Mouse (Mus musculus): ENCODE measurements around the gene Elp1. TPM values are rescaled to one million over a fixed set of nuclear protein-coding genes. Genes with fewer than 3 reads are reported as not detected.

The Elp1 gene
- polyA plus RNA-seq, 1 experiment from 2014 or later = 11.6 TPM

DNA sequence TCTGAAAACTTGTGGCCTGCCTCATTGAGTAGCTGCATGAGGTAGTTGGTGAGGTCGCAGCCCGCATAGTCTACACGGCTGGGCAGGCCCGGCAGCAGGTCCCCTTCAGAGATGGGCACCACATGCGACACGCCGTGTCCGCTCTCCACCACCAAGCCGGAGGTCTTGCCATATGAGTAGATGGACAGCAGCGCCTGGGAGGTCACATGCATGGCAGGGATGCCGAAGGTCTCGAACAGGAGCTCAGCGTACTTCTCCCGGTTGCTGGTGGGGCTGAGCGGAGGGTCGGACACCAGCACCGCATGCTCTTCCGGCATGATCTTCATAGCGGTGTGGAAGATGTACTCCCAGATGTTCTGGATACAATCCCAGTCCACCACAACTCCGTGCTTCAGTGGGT is 61.5 kb downstream of the Elp1 start:
- H3K9ac ChIP-seq = no peak overlapping the region
- H3K4me3 ChIP-seq (replicated peaks) = no peak overlapping the region
- H3K9me3 ChIP-seq (replicated peaks) = no peaks in the 10 kb centered on the region
- no peaks in the 10 kb centered on the region for H3K27me3 ChIP-seq
- no peak overlapping the region for H3K27ac ChIP-seq (replicated peaks)
- no peaks in the 10 kb centered on the region for H3K36me3 ChIP-seq (replicated peaks)
- no peak overlapping the region for H3K4me2 ChIP-seq
- 83% methylated on average over 20 of the region's 20 CpGs for WGBS (ENCODE audit: insufficient replicate concordance)
- ATAC-seq (ENCODE audit: insufficient read depth) = no peak
- no peaks in the 10 kb centered on the region for H3K4me1 ChIP-seq (replicated peaks)

DNA sequence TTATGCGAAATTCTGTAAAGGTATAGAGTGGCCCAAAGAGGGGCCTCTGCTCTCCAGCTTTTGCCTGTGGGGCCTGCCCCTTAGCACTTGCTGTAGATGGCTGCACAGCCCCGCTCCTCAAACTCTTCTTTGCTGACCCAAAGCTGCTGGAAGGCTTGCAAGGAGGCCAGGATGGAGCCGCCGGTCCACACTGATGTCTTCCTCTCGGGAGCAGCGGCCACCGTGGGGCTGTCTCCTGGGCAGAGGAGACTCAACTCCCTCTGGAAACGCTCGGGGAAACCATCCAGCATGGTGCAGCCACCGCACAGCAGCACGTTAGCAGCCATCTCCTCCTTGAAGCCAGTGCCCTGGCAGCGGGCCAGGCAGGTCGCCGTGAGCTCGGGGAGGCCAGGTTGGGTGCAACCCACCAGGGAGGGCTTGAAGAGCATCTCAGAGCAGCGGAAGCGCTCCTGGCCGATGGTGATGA is 62.1 kb downstream of the Elp1 start, which contains the start of gene Gm26657:
Gene Gm26657 (plus strand): TSS at position 51 of the 466 bp plus-strand sequence.
- Histone ChIP-seq H3K27ac (replicated peaks) (no peak within 1 kb of the TSS), H3K4me3 (replicated peaks) (no peak within 1 kb of the TSS), H3K36me3 (replicated peaks) (no peaks in the 10 kb centered on the region), H3K27me3 (no peaks in the 10 kb centered on the region), H3K9me3 (replicated peaks) (no peaks in the 10 kb centered on the region), H3K4me2 (no peak within 1 kb of the TSS), H3K4me1 (replicated peaks) (no peaks in the 10 kb centered on the region), H3K9ac (no peak within 1 kb of the TSS)
- WGBS (ENCODE audit: insufficient replicate concordance) = 76% methylated on average over 18 of the region's 18 CpGs
- ATAC-seq (ENCODE audit: insufficient read depth) = no peak

DNA sequence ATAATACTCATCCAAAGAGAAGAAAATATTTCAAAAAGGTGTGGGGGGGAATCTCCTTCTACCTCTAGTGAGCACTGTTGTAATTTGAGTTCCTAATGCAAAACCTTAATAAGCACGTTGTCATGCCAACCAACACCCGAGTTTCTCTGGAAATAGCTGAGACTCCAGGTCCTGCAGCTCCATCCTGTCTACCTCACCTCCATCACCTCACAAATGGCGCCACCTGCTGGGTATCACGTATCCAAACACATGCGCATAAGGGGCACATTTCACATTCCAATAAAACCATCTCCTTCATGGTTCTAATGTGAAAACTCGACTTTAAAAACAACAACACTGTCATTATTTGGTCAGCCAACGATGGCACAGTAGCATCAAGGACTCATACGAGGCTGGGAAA is 76.3 kb downstream of the Elp1 start:
- H3K36me3 ChIP-seq (replicated peaks) = no peaks in the 10 kb centered on the region
- H3K4me3 ChIP-seq (replicated peaks) = no peak overlapping the region
- no peaks in the 10 kb centered on the region for H3K9me3 ChIP-seq (replicated peaks)
- no peak overlapping the region for H3K9ac ChIP-seq
- H3K27ac ChIP-seq (replicated peaks) = no peak overlapping the region
- no peaks in the 10 kb centered on the region for H3K27me3 ChIP-seq
- no peak overlapping the region for H3K4me2 ChIP-seq
- H3K4me1 ChIP-seq (replicated peaks) = no peaks in the 10 kb centered on the region
- ATAC-seq (ENCODE audit: insufficient read depth) = no peak
- WGBS (ENCODE audit: insufficient replicate concordance) = 39% methylated on average over 8 of the region's 8 CpGs

DNA sequence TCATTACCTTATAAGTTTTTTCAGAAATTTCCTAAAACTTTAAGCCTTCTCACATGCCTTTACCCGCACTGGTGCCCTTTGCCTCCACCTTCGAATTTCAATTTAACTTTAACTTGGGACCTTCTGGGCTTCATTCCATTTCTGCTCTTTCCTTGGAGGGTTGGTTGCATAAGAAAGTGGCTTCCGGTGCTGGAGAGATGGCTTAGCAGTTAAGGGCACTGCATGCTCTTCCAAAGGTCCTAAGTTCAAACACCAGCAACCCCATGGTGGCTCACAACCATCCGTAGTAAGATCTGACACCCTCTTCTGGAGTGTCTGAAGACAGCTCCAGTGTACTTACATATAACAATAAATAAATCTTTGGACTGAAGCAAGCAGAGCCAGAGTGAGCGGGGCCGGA is 78.9 kb downstream of the Elp1 start:
- ATAC-seq (ENCODE audit: insufficient read depth) = no peak
- no peaks in the 10 kb centered on the region for H3K4me1 ChIP-seq (replicated peaks)
- H3K27ac ChIP-seq (replicated peaks) = no peak overlapping the region
- 73% methylated on average over 6 of the region's 6 CpGs for WGBS (ENCODE audit: insufficient replicate concordance)
- H3K9ac ChIP-seq = no peak overlapping the region
- no peak overlapping the region for H3K4me2 ChIP-seq
- H3K36me3 ChIP-seq (replicated peaks) = no peaks in the 10 kb centered on the region
- H3K27me3 ChIP-seq = no peaks in the 10 kb centered on the region
- no peaks in the 10 kb centered on the region for H3K9me3 ChIP-seq (replicated peaks)
- H3K4me3 ChIP-seq (replicated peaks) = no peak overlapping the region

DNA sequence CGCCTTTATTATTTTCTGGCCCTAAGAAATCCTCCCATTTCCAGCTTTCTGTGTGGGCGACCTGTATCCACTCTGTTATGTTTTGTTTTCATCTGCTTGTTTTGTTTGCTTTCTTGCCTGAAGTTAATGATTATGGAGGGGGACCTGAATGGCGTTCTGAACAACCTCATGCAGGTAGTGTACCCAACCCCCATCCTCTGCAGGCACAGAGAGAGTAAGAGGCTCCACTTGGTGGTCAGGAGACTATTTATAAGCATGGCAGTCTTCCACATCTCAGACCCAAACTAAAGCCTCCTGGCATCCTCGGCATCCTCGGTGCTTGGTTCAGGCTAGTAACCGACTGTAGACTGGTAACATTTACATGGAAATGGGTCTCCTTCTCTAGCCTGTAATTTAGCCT is 79.8 kb downstream of the Elp1 start:
- 56% methylated on average over 6 of the region's 6 CpGs for WGBS (ENCODE audit: insufficient replicate concordance)

DNA sequence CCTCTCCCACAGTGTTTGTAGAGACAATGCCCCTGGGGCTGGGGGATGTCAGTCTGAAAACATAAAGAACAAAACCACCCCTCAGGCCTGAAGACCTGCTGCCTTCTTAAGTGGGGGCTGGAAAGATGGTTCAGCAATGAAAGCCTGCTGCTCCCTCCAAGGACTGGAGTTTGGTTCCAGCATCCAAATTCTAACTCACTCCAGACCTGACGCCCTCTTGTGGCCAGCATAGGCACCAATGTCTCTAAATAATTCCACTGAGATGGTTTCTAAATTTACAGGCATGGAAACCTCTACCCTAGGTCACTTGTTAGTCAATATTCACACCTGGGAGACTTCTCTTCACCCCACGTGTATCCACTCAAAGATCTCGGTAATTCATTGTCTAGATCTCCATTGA is 80.7 kb downstream of the Elp1 start:
- no peaks in the 10 kb centered on the region for H3K4me1 ChIP-seq (replicated peaks)
- no peak overlapping the region for H3K27ac ChIP-seq (replicated peaks)
- H3K9ac ChIP-seq = no peak overlapping the region
- H3K4me3 ChIP-seq (replicated peaks) = no peak overlapping the region
- H3K4me2 ChIP-seq = no peak overlapping the region
- H3K27me3 ChIP-seq = no peaks in the 10 kb centered on the region
- no peak for ATAC-seq (ENCODE audit: insufficient read depth)
- no peaks in the 10 kb centered on the region for H3K36me3 ChIP-seq (replicated peaks)
- H3K9me3 ChIP-seq (replicated peaks) = no peaks in the 10 kb centered on the region
- 13% methylated on average over 3 of the region's 3 CpGs for WGBS (ENCODE audit: insufficient replicate concordance)

More for the DNA sequence above, 79.8 kb downstream of the Elp1 start:
- H3K36me3 ChIP-seq (replicated peaks) = no peaks in the 10 kb centered on the region
- H3K27ac ChIP-seq (replicated peaks) = no peak overlapping the region
- no peak overlapping the region for H3K4me3 ChIP-seq (replicated peaks)
- no peaks in the 10 kb centered on the region for H3K27me3 ChIP-seq
- H3K9me3 ChIP-seq (replicated peaks) = no peaks in the 10 kb centered on the region
- no peak overlapping the region for H3K9ac ChIP-seq
- no peaks in the 10 kb centered on the region for H3K4me1 ChIP-seq (replicated peaks)
- H3K4me2 ChIP-seq = no peak overlapping the region
- no peak for ATAC-seq (ENCODE audit: insufficient read depth)

DNA sequence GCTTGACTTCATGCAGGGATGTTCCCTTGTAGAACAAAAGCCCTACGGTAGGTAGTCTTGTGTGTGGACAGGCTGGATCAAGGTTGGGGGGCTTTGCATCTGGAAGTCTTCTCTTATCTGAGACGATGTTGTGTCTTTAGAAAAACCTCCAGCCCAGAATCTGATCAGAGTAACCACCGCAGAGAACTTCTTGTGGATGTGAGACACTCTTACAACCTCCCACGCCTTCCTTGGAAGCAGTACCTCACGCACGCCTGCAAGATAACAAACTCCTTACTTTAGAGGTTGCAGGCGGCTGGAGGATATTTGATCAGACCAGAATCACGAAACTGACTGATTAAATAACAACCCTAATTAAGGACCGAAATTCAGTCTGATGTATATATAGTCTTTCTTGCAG is 81.7 kb downstream of the Elp1 start:
- H3K4me2 ChIP-seq = no peak overlapping the region
- no peak for ATAC-seq (ENCODE audit: insufficient read depth)
- 50% methylated on average over 9 of the region's 9 CpGs for WGBS (ENCODE audit: insufficient replicate concordance)

DNA sequence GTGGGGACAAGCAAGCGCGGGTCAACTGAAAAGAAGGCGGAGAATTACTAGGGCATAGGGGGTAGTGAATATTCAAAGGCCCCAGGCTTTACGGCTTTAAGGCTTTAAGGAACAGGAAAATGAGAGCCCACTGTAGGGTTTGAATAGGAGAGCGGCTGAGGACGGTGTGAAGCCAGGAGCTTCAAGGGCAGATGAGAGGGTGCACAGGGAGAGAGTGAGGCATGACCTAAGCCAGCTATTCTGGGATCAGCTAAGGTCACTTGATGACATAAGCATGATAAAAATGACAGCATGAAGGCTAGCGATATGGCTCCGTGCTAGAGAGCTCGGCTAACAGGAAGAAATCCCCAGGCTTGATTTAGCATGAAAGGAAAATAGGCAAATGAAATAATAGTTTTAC is 82.7 kb downstream of the Elp1 start:
- no peak for ATAC-seq (ENCODE audit: insufficient read depth)
- H3K9me3 ChIP-seq (replicated peaks) = no peaks in the 10 kb centered on the region
- H3K27ac ChIP-seq (replicated peaks) = no peak overlapping the region
- H3K4me2 ChIP-seq = no peak overlapping the region
- H3K4me1 ChIP-seq (replicated peaks) = no peaks in the 10 kb centered on the region
- H3K27me3 ChIP-seq = no peaks in the 10 kb centered on the region
- H3K4me3 ChIP-seq (replicated peaks) = no peak overlapping the region
- H3K9ac ChIP-seq = no peak overlapping the region
- H3K36me3 ChIP-seq (replicated peaks) = no peaks in the 10 kb centered on the region
- WGBS (ENCODE audit: insufficient replicate concordance) = 55% methylated on average over 9 of the region's 9 CpGs

More for the DNA sequence above, 81.7 kb downstream of the Elp1 start:
- H3K4me3 ChIP-seq (replicated peaks) = no peak overlapping the region
- H3K27ac ChIP-seq (replicated peaks) = no peak overlapping the region
- H3K36me3 ChIP-seq (replicated peaks) = no peaks in the 10 kb centered on the region
- no peaks in the 10 kb centered on the region for H3K27me3 ChIP-seq
- H3K9me3 ChIP-seq (replicated peaks) = no peaks in the 10 kb centered on the region
- H3K9ac ChIP-seq = no peak overlapping the region
- no peaks in the 10 kb centered on the region for H3K4me1 ChIP-seq (replicated peaks)

DNA sequence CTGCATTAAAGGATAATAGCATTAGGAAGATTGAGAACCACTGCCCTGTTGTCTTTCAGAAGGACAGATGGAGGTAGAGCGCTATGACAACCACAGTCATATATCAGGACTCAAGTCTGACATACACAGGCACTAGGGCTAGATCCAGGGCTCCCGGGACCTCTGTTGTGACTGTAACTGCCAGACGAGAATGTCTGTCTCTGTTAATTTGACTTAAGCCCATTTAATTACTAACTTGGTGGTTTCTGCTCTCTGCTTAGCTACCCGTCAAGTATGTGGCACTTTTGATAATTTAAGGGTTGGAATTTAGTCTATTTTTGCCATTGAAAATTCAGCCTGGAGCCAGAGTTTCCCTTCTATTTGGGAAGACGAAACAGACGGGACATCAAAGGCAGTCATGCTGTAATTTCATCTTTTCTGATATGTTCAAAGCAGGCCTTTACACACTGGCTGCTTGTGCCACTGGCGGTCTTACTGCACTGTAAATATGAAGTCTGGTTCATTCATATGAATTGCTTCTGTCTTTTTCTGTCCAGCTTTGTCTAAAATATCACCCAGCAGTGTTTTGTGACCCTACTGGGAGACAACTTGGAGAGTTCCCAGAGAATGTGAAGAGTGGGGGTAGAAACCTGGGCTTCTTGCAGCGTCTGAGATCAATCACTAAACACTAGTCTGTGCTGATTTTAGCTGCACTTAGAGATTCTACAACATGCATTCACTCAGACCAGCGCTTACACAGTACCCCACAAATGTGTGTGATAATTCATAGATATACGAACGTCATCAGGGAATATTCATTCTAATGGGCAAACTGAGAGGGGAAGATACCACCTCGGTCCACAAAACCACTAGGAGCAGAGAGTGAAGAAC is 83.3 kb downstream of the Elp1 start:
- 56% methylated on average over 12 of the region's 12 CpGs for WGBS (ENCODE audit: insufficient replicate concordance)

DNA sequence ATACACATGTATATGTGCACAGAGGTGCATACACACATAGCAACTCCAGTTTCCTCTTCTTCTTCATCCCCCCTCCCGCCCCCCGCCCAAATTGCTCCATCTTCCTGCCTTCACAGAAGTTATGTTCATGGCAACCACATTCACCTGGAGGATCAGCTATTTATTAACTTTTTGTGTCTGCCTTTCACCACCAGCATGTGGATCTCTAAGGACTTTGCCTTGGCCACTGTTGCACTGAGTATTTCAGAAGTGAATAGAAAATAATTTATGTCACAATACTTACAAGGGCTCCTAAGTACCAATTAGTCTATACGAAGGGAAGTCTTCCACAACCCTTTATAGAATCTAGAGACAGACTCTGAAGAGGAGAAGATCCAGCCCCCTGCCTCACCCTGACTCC is 84.2 kb downstream of the Elp1 start:
- H3K9ac ChIP-seq = no peak overlapping the region
- no peaks in the 10 kb centered on the region for H3K36me3 ChIP-seq (replicated peaks)
- H3K27ac ChIP-seq (replicated peaks) = no peak overlapping the region
- ATAC-seq (ENCODE audit: insufficient read depth) = no peak
- WGBS (ENCODE audit: insufficient replicate concordance) = 44% methylated on average over 3 of the region's 3 CpGs
- no peak overlapping the region for H3K4me2 ChIP-seq
- no peaks in the 10 kb centered on the region for H3K27me3 ChIP-seq
- no peaks in the 10 kb centered on the region for H3K4me1 ChIP-seq (replicated peaks)
- H3K9me3 ChIP-seq (replicated peaks) = no peaks in the 10 kb centered on the region
- H3K4me3 ChIP-seq (replicated peaks) = no peak overlapping the region

More for the DNA sequence above, 83.3 kb downstream of the Elp1 start:
- Histone ChIP-seq H3K9ac (no peak overlapping the region), H3K4me3 (replicated peaks) (no peak overlapping the region), H3K9me3 (replicated peaks) (no peaks in the 10 kb centered on the region), H3K27ac (replicated peaks) (no peak overlapping the region), H3K4me2 (no peak overlapping the region), H3K36me3 (replicated peaks) (no peaks in the 10 kb centered on the region), H3K4me1 (replicated peaks) (no peaks in the 10 kb centered on the region), H3K27me3 (no peaks in the 10 kb centered on the region)
- ATAC-seq (ENCODE audit: insufficient read depth) = no peak

DNA sequence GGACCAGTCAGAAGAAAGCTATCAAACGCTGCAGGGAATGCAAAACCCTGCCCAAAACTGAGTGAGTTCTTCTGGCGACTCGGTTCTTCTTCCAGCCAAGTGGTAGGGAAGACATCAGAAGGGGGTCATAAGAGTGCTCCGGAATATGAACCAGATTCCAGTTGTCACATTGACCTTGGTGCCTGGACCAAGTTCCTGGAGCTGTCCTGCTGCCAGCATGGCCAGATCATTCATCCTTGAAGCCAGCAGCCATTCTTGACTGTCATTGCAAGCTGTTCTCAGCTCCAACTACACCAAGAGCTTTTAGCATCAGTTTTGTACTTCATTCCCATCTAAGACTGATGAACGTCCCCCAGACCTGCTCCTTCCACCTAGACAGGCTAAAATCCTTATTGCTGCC is 85.3 kb downstream of the Elp1 start:
- 43% methylated on average over 5 of the region's 5 CpGs for WGBS (ENCODE audit: insufficient replicate concordance)
- H3K27ac ChIP-seq (replicated peaks) = no peak overlapping the region
- ATAC-seq (ENCODE audit: insufficient read depth) = no peak

DNA sequence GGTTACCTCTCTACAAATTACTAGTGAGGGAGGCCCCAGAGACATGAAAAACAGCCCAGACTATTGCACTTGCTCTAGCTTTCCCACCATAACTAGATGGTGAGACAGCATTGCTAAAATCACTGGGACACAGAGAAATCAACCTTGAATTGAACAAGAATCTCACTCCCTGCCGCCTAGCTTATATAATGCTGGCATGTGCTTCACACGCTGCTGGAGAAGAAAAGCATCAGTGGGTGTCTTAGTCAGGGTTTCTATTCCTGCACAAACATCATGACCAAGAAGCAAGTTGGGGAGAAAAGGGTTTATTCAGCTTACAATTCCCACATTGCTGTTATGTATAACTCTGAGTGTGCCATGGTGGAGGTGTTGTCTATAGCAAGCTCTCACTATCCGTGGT is 89.0 kb downstream of the Elp1 start:
- H3K9ac ChIP-seq = no peak overlapping the region
- no peaks in the 10 kb centered on the region for H3K36me3 ChIP-seq (replicated peaks)
- H3K4me3 ChIP-seq (replicated peaks) = no peak overlapping the region
- no peak overlapping the region for H3K27ac ChIP-seq (replicated peaks)
- 67% methylated on average over 3 of the region's 3 CpGs for WGBS (ENCODE audit: insufficient replicate concordance)
- no peaks in the 10 kb centered on the region for H3K9me3 ChIP-seq (replicated peaks)
- no peaks in the 10 kb centered on the region for H3K27me3 ChIP-seq
- H3K4me1 ChIP-seq (replicated peaks) = no peaks in the 10 kb centered on the region
- no peak for ATAC-seq (ENCODE audit: insufficient read depth)
- H3K4me2 ChIP-seq = no peak overlapping the region

More for the DNA sequence above, 85.3 kb downstream of the Elp1 start:
- Histone ChIP-seq H3K9ac (no peak overlapping the region), H3K4me3 (replicated peaks) (no peak overlapping the region), H3K27me3 (no peaks in the 10 kb centered on the region), H3K4me1 (replicated peaks) (no peaks in the 10 kb centered on the region), H3K9me3 (replicated peaks) (no peaks in the 10 kb centered on the region), H3K4me2 (no peak overlapping the region), H3K36me3 (replicated peaks) (no peaks in the 10 kb centered on the region)
